Mouse (Mus musculus) intestine, postnatal 0 days (tissue): Measurements from ENCODE around the gene Fcrl5. TPM values are rescaled to one million over a fixed set of nuclear protein-coding genes. Genes with fewer than 3 reads are reported as not detected.

Experiments
- ATAC-seq: fragments of 200-750 bp; cut with Nextera tagmentation; 2 replicates; pipeline ENCODE4 v1.8.0; 2017; ENCODE audit warnings: mild to moderate bottlenecking, moderate TSS enrichment, moderate library complexity
- H3K27ac ChIP-seq: fragments of 300-500 bp; sonication (generic); 2 replicates; pipeline ENCODE4 v1.5.1; 2014; ENCODE audit warnings: mild to moderate bottlenecking, low read depth, low read length, moderate library complexity
- H3K27me3 ChIP-seq: fragments of 300-500 bp; sonication (generic); replicated peaks from 2 replicates; pipeline ENCODE4 v1.6.1; 2014; ENCODE audit warnings: low read length, mixed read lengths; ENCODE audit not compliant: control insufficient read depth, insufficient read depth
- H3K36me3 ChIP-seq: fragments of 300-500 bp; sonication (generic); 2 replicates; pipeline ENCODE4 v1.6.1; 2014; ENCODE audit warnings: mild to moderate bottlenecking, moderate library complexity; ENCODE audit not compliant: control insufficient read depth, insufficient read depth
- H3K4me1 ChIP-seq: fragments of 300-500 bp; sonication (generic); replicated peaks from 2 replicates; pipeline ENCODE4 v1.6.1; 2014; ENCODE audit warnings: antibody characterized with exemption, low read length, mixed read lengths; ENCODE audit not compliant: control insufficient read depth, insufficient read depth
- H3K4me2 ChIP-seq: fragments of 300-500 bp; sonication (generic); replicated peaks from 2 replicates; pipeline ENCODE4 v1.6.1; 2014; ENCODE audit warnings: low read depth, mild to moderate bottlenecking, moderate library complexity
- H3K4me3 ChIP-seq: fragments of 300-500 bp; sonication (generic); 2 replicates; pipeline ENCODE4 v1.5.1; 2014; ENCODE audit warnings: low read depth, low read length
- H3K9ac ChIP-seq: fragments of 300-500 bp; sonication (generic); 2 replicates; pipeline ENCODE4 v1.6.1; 2014; ENCODE audit warnings: mild to moderate bottlenecking, low read depth, low read length
- H3K9me3 ChIP-seq: fragments of 300-500 bp; sonication (generic); 2 replicates; pipeline ENCODE4 v1.6.1; 2016; ENCODE audit warnings: mixed run types; ENCODE audit not compliant: control insufficient read depth
- CTCF ChIP-seq: sonication (generic); IDR thresholded peaks from 2 replicates; pipeline ENCODE4 v1.5.1; 2016; ENCODE audit warnings: low read depth, mild to moderate bottlenecking, control low read depth, antibody characterized with exemption, moderate library complexity
- WGBS: fragments of 180-500 bp; shearing (Covaris S2); extraction: QIAGEN DNeasy Blood & Tissue Kit; methylation state at CpG from one replicate; pipeline ENCODE4 v1.1.7; 2014; 5-methylcytosine and 5-hydroxymethylcytosine counted together
- polyA plus RNA-seq: library from polyadenylated mRNA; unstranded; fragments of >200 nt; fragmentation: Nextera tagmentation; extraction: Ambion mirVana; gene quantifications from 2 replicates; pipeline ENCODE4 v1.2.1, GENCODE M21; 2015

Fcrl5 gene
- polyA plus RNA-seq, 1 experiment from 2014 or later: not detected

DNA sequence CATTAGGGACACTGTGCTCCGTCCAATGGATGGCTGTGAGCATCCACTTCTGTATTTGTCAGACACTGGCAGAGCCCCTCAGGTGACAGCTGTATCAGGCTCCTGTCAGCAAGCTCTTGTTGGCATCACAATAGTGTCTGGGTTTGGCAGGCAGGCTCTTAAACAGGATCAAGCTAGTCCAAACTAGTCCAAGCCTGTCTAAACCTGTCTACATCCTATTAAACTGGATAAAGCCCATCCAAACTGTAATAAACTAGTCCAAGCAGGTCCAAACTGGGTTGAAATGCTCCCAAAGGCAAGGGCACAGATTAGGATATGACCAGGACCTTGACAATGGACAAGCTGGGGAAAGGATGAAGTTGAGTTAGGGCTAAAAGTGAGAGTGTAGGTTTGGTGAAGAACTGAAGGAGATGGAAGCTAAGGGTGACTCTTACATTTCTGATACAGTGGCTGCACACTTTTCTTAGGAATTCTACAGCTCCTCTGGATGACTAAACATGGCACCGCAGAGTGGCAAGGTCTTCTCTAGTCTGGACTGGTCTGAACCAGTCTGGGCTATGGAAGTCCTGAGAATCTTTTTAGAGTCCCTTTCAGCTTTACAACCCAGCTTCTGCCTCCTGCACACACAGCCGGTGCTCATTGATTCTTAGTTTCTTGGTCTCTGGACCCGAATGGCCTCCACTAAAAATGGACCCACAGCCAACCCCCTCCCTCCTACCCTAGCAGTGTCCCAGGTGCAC, 26.2 kb upstream of the Fcrl5 start:
- H3K4me1 ChIP-seq: no peaks in the 10 kb centered on the region
- H3K36me3 ChIP-seq: no peaks in the 10 kb centered on the region
- H3K27ac ChIP-seq: no peak overlapping the region
- H3K4me3 ChIP-seq: no peak overlapping the region
- no peaks in the 10 kb centered on the region for H3K27me3 ChIP-seq
- 84% methylated on average over 4 of the region's 4 CpGs for WGBS
- H3K4me2 ChIP-seq: no peak overlapping the region
- H3K9ac ChIP-seq: no peak overlapping the region
- H3K9me3 ChIP-seq: no peaks in the 10 kb centered on the region
- no peak for ATAC-seq
- no peak for TF ChIP-seq CTCF

DNA sequence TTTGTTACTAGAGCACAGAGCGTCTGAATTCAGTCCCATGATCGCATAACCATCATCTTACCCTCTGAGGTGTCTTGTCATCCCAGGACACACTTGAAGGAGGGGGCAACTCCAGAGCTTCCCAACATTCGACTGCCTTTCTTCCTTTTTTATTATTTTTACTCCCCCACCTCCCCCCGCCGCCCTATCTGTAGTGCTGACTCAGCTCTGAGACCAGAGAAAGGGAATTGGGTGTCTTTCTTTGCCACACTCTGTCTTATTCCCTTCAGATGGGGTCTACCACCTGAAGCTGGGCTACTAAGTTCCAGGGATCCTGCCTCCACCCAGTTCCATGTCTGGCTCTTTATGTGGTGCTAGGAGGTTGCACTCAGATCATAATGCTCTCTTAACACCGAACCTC, 25.0 kb upstream of the Fcrl5 start:
- Histone ChIP-seq H3K27ac (no peak overlapping the region), H3K4me1 (no peaks in the 10 kb centered on the region), H3K27me3 (no peaks in the 10 kb centered on the region), H3K4me3 (no peak overlapping the region), H3K4me2 (no peak overlapping the region), H3K9me3 (no peaks in the 10 kb centered on the region), H3K9ac (no peak overlapping the region), H3K36me3 (no peaks in the 10 kb centered on the region)
- WGBS: 83% methylated on average over 6 of the region's 6 CpGs
- ATAC-seq: no peak
- no peak for TF ChIP-seq CTCF

DNA sequence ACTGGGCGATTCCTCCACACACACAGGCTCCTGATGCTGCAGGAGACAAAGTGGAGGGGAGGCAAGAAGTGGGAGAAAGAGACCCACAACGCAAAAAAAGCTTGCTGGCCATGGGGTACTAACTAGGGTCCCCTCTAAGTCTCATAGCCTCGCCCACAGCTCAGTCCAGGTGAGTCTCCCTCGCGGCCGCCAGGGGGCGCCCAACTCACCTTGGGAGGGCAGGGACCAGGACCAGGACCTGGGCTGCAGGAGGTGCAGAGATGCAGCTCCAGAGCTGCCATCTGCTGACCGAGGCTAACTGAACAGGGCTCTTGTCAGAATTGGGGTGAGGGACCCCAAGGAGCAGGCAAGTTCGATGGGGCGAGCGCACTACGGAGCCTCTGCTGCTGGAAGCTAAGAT, 24.4 kb upstream of the Fcrl5 start:
- Histone ChIP-seq H3K27ac (no peak overlapping the region), H3K4me3 (no peak overlapping the region), H3K4me1 (no peaks in the 10 kb centered on the region), H3K9me3 (no peaks in the 10 kb centered on the region), H3K4me2 (no peak overlapping the region), H3K36me3 (no peaks in the 10 kb centered on the region), H3K27me3 (no peaks in the 10 kb centered on the region), H3K9ac (no peak overlapping the region)
- TF ChIP-seq CTCF: peak; percentile 94
- peak; percentile 56; the same call in 1 of the 2 replicates for ATAC-seq
- WGBS: 15% methylated on average over 12 of the region's 12 CpGs

DNA sequence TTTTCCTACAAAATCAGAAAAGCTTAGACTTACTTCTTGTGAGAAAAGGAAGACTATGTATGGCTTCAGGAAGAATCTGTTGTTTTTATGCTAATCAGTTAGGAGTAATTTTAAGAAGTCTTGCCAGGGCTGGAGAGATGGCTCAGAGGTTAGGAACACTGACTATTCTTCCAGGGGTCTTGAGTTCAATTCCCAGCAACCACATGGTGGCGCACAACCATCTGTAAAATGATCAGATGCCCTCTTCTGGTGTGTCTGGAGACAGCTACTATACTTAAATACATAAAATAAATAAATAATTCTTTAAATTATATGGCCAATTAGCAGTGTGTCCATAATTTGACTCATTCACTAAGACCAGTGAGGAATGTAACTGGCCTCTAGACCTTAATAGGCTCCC, 14.9 kb upstream of the Fcrl5 start:
- Histone ChIP-seq H3K4me3 (no peak overlapping the region), H3K27me3 (no peaks in the 10 kb centered on the region), H3K9me3 (no peaks in the 10 kb centered on the region), H3K4me1 (no peaks in the 10 kb centered on the region), H3K9ac (no peak overlapping the region), H3K4me2 (no peak overlapping the region), H3K36me3 (no peaks in the 10 kb centered on the region), H3K27ac (no peak overlapping the region)
- no peak for TF ChIP-seq CTCF
- ATAC-seq: no peak
- WGBS: 60% methylated on average over 1 of the region's 1 CpGs

DNA sequence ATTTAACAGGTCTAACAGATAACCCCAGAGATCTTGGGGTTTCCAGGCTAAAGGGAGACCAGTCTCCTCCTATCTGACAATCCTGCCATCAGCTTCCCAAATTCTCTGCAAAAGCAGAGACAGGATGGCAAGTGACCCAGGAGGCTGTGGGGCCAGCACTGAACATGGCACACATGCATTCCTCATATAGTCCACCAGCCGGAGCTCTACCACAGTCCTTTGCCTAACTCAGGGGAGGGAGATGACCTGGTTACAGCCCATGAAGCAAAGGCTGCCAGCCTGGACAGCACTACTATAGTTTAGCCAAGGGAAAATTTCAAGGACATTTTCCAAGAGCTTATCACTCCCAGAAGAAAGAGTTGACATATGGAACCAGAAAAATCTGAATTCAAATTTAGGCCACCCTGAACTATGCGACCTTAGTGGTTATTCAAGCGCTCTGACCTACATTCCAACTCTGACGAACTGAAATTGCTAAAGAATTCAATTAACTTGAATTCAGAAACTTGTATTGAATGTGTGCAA, 13.1 kb upstream of the Fcrl5 start:
- Histone ChIP-seq H3K4me1 (no peaks in the 10 kb centered on the region), H3K9me3 (no peaks in the 10 kb centered on the region), H3K4me3 (no peak overlapping the region), H3K27ac (no peak overlapping the region), H3K36me3 (no peaks in the 10 kb centered on the region), H3K4me2 (no peak overlapping the region), H3K27me3 (no peaks in the 10 kb centered on the region), H3K9ac (no peak overlapping the region)
- no peak for TF ChIP-seq CTCF
- WGBS: 88% methylated on average over 4 of the region's 4 CpGs
- ATAC-seq: no peak

DNA sequence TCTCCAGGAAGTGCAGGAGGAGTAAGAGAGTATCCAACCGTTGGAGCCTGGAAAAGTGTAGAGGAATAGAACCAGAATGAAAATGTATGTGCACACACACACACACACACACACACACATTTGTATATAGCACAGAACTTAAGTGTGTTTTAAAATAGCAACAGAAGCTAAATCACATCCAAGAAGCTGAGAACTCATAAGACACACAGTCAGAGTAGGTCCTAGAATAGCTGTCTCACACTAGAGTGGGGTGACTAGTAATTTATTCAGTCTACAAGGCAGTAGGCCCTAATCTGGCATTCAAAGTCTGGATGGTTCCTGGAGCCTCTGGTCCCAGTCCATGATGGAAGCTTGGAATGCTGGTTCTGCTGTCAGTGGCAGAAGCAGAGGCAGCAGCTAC, 5.0 kb downstream of the Fcrl5 start:
- Histone ChIP-seq H3K27me3 (no peaks in the 10 kb centered on the region), H3K4me3 (no peak overlapping the region), H3K4me1 (no peaks in the 10 kb centered on the region), H3K9me3 (no peaks in the 10 kb centered on the region), H3K9ac (no peak overlapping the region), H3K27ac (no peak overlapping the region), H3K36me3 (no peaks in the 10 kb centered on the region), H3K4me2 (no peak overlapping the region)
- no peak for TF ChIP-seq CTCF
- WGBS: 63% methylated on average over 1 of the region's 1 CpGs
- no peak for ATAC-seq

DNA sequence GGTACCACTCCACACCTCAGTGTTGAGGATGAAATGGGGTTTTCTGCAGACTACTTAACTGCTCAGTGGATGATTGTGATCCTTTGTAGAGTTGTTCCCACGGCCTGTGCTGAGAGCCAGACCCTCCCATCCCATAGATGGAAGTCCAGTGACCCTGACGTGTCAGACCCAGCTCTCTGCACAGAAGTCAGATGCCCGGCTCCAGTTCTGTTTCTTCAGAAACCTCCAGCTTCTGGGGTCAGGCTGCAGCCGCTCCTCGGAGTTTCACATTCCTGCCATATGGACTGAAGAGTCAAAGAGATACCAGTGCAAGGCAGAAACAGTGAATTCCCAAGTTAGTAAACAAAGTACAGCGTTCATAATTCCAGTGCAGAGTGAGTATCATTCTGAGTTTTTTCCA, 8.4 kb downstream of the Fcrl5 start:
- Histone ChIP-seq H3K36me3 (no peaks in the 10 kb centered on the region), H3K9ac (no peak overlapping the region), H3K4me2 (no peak overlapping the region), H3K4me3 (no peak overlapping the region), H3K27me3 (no peaks in the 10 kb centered on the region), H3K4me1 (no peaks in the 10 kb centered on the region), H3K9me3 (no peaks in the 10 kb centered on the region), H3K27ac (no peak overlapping the region)
- TF ChIP-seq CTCF: no peak
- 57% methylated on average over 6 of the region's 6 CpGs for WGBS
- no peak for ATAC-seq
